Mouse (Mus musculus) midbrain, embryonic 14.5 days (tissue): ENCODE measurements around the gene Mgat3. TPM values are rescaled to one million over a fixed set of nuclear protein-coding genes. Genes with fewer than 3 reads are reported as not detected.

Source experiments
- ATAC-seq: fragments of 200-750 bp; cut with Nextera tagmentation; 2 replicates; pipeline ENCODE4 v1.8.0; 2017; ENCODE audit warnings: moderate number of reproducible peaks, moderate library complexity; ENCODE audit not compliant: low FRiP score, low TSS enrichment
- DNase-seq: peaks from one replicate; pipeline ENCODE4 v3.0.0-alpha.2; 2015
- H3K27ac ChIP-seq: fragments of 300-500 bp; sonication (generic); replicated peaks from 2 replicates; pipeline ENCODE4 v1.5.1; 2014; ENCODE audit warnings: mild to moderate bottlenecking, low read depth, low read length, moderate library complexity
- H3K27me3 ChIP-seq: fragments of 300-500 bp; sonication (generic); 2 replicates; pipeline ENCODE4 v1.6.1; 2014; ENCODE audit warnings: low read length, control low read depth, mixed read lengths; ENCODE audit not compliant: control insufficient read depth, insufficient read depth
- H3K36me3 ChIP-seq: fragments of 300-500 bp; sonication (generic); 2 replicates; pipeline ENCODE4 v1.6.1; 2014; ENCODE audit warnings: low read length, control low read depth; ENCODE audit not compliant: control insufficient read depth, insufficient read depth
- H3K4me1 ChIP-seq: fragments of 300-500 bp; sonication (generic); 2 replicates; pipeline ENCODE4 v1.6.1; 2014; ENCODE audit warnings: mild to moderate bottlenecking, antibody characterized with exemption, low read length, control low read depth; ENCODE audit not compliant: control insufficient read depth, insufficient read depth
- H3K4me2 ChIP-seq: fragments of 300-500 bp; sonication (generic); 2 replicates; pipeline ENCODE4 v1.6.1; 2014; ENCODE audit warnings: mild to moderate bottlenecking, low read length, moderate library complexity
- H3K4me3 ChIP-seq: fragments of 300-500 bp; sonication (generic); replicated peaks from 2 replicates; pipeline ENCODE4 v1.5.1; 2014; ENCODE audit warnings: low read depth, low read length
- H3K9ac ChIP-seq: fragments of 300-500 bp; sonication (generic); replicated peaks from 2 replicates; pipeline ENCODE4 v1.6.1; 2014; ENCODE audit warnings: mild to moderate bottlenecking, low read length, moderate library complexity
- H3K9me3 ChIP-seq: fragments of 300-500 bp; sonication (generic); 2 replicates; pipeline ENCODE4 v1.6.1; 2016; ENCODE audit warnings: low read length, control low read depth, mixed read lengths; ENCODE audit not compliant: control insufficient read depth
- WGBS: fragments of 180-500 bp; shearing (Covaris S2); extraction: QIAGEN DNeasy Blood & Tissue Kit; methylation state at CpG from one replicate; pipeline ENCODE4 v1.1.7; 2014; 5-methylcytosine and 5-hydroxymethylcytosine counted together
- polyA plus RNA-seq: library from polyadenylated mRNA; unstranded; fragments of >200 nt; fragmentation: Nextera tagmentation; extraction: Ambion mirVana; gene quantifications from 2 replicates; pipeline ENCODE4 v1.2.1, GENCODE M21; 2014

Mgat3 gene
- polyA plus RNA-seq, 1 experiment from 2014 or later: 20.5 TPM

DNA sequence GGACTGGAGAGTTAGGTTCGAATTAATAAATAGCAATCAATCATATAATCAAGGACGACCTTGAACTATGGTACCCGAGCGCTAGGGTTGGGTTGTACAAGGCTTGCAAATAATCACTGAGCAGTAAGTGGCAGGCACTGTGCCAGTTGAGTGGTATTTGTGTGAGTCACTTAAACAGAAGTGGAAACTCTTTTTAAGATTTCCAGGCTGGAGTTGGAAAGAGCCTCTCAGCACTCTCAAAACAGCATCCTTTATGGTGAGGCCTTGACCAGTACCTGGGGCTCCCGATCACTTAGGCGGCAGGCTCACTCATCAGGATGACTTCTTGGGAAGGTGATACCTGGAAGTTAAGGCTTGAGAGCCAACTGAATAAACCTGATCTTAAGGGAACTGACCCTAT lies 80.7 kb downstream of the Mgat3 start:
- Histone ChIP-seq H3K36me3 (peaks cover 60% of the 10 kb centered on the region), H3K27me3 (no peaks in the 10 kb centered on the region), H3K27ac (peak overlapping the region; percentile 100), H3K9ac (peak overlapping the region; percentile 73), H3K4me1 (peaks cover 21% of the 10 kb centered on the region), H3K4me2 (peak overlapping the region; percentile 98), H3K4me3 (peak overlapping the region; percentile 100), H3K9me3 (no peaks in the 10 kb centered on the region)
- DNase-seq: no peak
- 61% methylated on average over 6 of the region's 6 CpGs for WGBS
- no peak for ATAC-seq

DNA sequence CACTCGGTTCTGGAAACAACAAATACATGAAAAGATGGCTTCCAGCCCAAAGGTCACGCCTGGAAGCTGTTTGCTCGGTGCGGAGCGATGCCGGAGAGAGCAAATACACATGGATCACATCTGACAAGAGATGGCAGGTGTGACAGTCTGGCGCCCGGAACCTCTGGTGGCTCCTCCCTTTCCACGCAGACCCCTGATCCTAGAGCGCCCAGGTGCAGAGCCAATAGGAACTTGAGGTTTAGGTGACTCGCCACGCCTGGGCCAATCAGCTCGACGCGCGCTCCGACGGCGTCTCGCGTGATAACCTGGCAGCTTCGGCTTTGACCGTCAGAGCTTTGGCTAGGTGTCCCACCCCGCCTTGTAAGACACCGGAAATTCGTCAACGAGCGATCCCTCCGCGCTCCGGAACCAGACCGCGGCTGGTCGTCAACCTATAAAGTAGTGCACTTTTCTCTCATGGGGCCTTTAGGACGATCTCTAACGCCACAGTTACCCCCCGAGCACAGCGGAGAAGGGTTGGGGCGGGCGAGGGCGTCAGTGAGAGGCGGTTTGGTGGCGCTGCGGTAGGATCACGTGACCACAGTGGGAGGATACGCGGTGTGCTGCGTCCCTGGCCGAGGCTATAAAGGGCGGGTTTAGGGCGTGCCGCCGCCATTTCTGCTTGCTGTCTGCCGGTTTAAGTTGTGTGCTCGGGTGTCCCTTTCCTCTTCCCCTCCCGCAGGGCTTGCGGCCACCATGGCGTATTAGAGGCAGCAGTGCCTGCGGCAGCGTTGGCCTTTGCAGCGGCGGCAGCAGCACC lies 81.5 kb downstream of the Mgat3 start, which contains the start of gene Atf4:
Atf4 (plus strand) TSS at position 338 of the 799 bp plus-strand sequence.
- Histone ChIP-seq H3K4me2 (peak within 1 kb of the TSS; percentile 98), H3K36me3 (peaks cover 60% of the 10 kb centered on the region), H3K27me3 (no peaks in the 10 kb centered on the region), H3K9me3 (no peaks in the 10 kb centered on the region), H3K4me3 (peak within 1 kb of the TSS; percentile 100), H3K4me1 (peaks cover 21% of the 10 kb centered on the region), H3K9ac (peak within 1 kb of the TSS; percentile 100), H3K27ac (peak within 1 kb of the TSS; percentile 100)
- ATAC-seq (peak; percentile 97), DNase-seq (peak; percentile 100)
- WGBS: under 1% methylated on average over 62 of the region's 62 CpGs

- no peaks in the 10 kb centered on the region for H3K9me3 ChIP-seq
- peak overlapping the region; percentile 100 for H3K27ac ChIP-seq
- H3K4me2 ChIP-seq: peak overlapping the region; percentile 98
- ATAC-seq (peak; percentile 11), DNase-seq (peak; percentile 84)
- peak overlapping the region; percentile 100 for H3K9ac ChIP-seq
- no peaks in the 10 kb centered on the region for H3K27me3 ChIP-seq
- peak overlapping the region; percentile 100 for H3K4me3 ChIP-seq
- H3K36me3 ChIP-seq: peaks cover 60% of the 10 kb centered on the region
- H3K4me1 ChIP-seq: peaks cover 21% of the 10 kb centered on the region
- under 1% methylated on average over 44 of the region's 51 CpGs for WGBS
Observed at GRCm38 (mm10) chr15:80255646-80256121, 82.2 kb downstream of the Mgat3 start.

DNA sequence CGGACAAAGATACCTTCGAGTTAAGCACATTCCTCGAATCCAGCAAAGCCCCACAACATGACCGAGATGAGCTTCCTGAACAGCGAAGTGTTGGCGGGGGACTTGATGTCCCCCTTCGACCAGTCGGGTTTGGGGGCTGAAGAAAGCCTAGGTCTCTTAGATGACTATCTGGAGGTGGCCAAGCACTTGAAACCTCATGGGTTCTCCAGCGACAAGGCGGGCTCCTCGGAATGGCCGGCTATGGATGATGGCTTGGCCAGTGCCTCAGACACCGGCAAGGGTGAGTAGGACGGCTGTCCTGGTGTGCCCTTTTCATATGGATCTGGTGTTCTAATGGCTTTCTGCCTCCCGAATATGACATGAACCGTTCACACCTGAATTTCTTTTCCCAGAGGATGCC lies 82.7 kb downstream of the Mgat3 start:
- Histone ChIP-seq H3K36me3 (peaks cover 59% of the 10 kb centered on the region), H3K27ac (peak overlapping the region; percentile 100)

GRCm38 (mm10) chr15:80256656-80257601 lies 83.4 kb downstream of the Mgat3 start:
- Histone ChIP-seq H3K36me3 (peaks cover 52% of the 10 kb centered on the region), H3K27ac (peak overlapping the region; percentile 100; the same call in 1 of the 2 replicates), H3K4me2 (peak overlapping the region; percentile 98), H3K9ac (peak overlapping the region; percentile 100), H3K9me3 (no peaks in the 10 kb centered on the region), H3K4me3 (peak overlapping the region; percentile 100), H3K27me3 (no peaks in the 10 kb centered on the region), H3K4me1 (peaks cover 21% of the 10 kb centered on the region)
- 63% methylated on average over 12 of the region's 12 CpGs for WGBS
- DNase-seq: no peak
- ATAC-seq: no peak

More for the DNA sequence above, 82.7 kb downstream of the Mgat3 start:
- no peaks in the 10 kb centered on the region for H3K27me3 ChIP-seq
- H3K4me2 ChIP-seq: peak overlapping the region; percentile 98
- no peak for ATAC-seq
- WGBS: 8% methylated on average over 16 of the region's 16 CpGs
- H3K9ac ChIP-seq: peak overlapping the region; percentile 100
- peaks cover 21% of the 10 kb centered on the region for H3K4me1 ChIP-seq
- peak overlapping the region; percentile 100 for H3K4me3 ChIP-seq
- no peak for DNase-seq
- no peaks in the 10 kb centered on the region for H3K9me3 ChIP-seq

GRCm38 (mm10) chr15:80257602-80258239 lies 84.2 kb downstream of the Mgat3 start:
- peak overlapping the region; percentile 100 for H3K4me3 ChIP-seq
- H3K27me3 ChIP-seq: no peaks in the 10 kb centered on the region
- peaks cover 49% of the 10 kb centered on the region for H3K36me3 ChIP-seq
- no peaks in the 10 kb centered on the region for H3K9me3 ChIP-seq
- DNase-seq (no peak), ATAC-seq (no peak)
- peak overlapping the region; percentile 98 for H3K4me2 ChIP-seq
- H3K4me1 ChIP-seq: peaks cover 22% of the 10 kb centered on the region
- H3K27ac ChIP-seq: peak overlapping the region; percentile 21; the same call in 1 of the 2 replicates
- no peak overlapping the region; the same call in 1 of the 2 replicates for H3K9ac ChIP-seq
- 29% methylated on average over 4 of the region's 4 CpGs for WGBS

- H3K4me2 ChIP-seq: no peak overlapping the region
Observed at GRCm38 (mm10) chr15:80258240-80259170, 85.0 kb downstream of the Mgat3 start.

More at GRCm38 (mm10) chr15:80258240-80259170, 85.0 kb downstream of the Mgat3 start:
- Histone ChIP-seq H3K27ac (no peak overlapping the region; the same call in 1 of the 2 replicates), H3K4me1 (peaks cover 29% of the 10 kb centered on the region), H3K36me3 (peaks cover 49% of the 10 kb centered on the region), H3K27me3 (no peaks in the 10 kb centered on the region), H3K4me3 (0 out of 2 replicates have a peak overlapping the region, but pooled peaks have one; percentile 8), H3K9me3 (no peaks in the 10 kb centered on the region), H3K9ac (no peak overlapping the region; the same call in 1 of the 2 replicates)
- DNase-seq (no peak), ATAC-seq (no peak)
- 70% methylated on average over 11 of the region's 11 CpGs for WGBS
